Mouse (Mus musculus): ENCODE measurements around the gene Prkg1. TPM values are rescaled to one million over a fixed set of nuclear protein-coding genes. Genes with fewer than 3 reads are reported as not detected.

The Prkg1 gene
- polyA plus RNA-seq, 1 experiment from 2014 or later: 16.8 TPM

DNA sequence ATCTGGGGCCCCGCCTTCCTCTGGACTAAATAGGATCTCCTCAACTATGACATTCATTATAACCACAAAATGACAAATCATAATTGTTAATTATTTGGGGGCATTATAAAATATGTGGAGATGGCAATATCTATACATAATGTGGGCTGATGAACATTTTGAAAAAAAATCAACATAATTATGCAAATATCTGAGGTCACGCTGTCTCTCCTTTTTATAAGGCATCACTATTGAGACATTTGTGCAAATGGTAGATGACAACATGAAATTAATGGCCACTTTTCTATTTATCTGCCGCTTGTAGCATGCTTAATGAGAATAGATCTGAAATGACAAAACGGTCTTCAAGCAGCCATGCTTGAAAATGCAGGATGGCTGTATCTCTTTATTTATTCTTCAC, 782.4 kb downstream of the Prkg1 start:
- H3K36me3 ChIP-seq: no peaks in the 10 kb centered on the region
- 85% methylated on average over 4 of the region's 4 CpGs for WGBS
- H3K4me1 ChIP-seq: no peaks in the 10 kb centered on the region
- H3K4me3 ChIP-seq: no peak overlapping the region
- H3K27me3 ChIP-seq: no peaks in the 10 kb centered on the region
- no peaks in the 10 kb centered on the region for H3K9me3 ChIP-seq
- H3K9ac ChIP-seq: no peak overlapping the region
- no peak for ATAC-seq (ENCODE audit: insufficient number of reproducible peaks, insufficient read depth, low FRiP score, low TSS enrichment)
- no peak overlapping the region for H3K27ac ChIP-seq
- no peak overlapping the region for H3K4me2 ChIP-seq (replicated peaks)

DNA sequence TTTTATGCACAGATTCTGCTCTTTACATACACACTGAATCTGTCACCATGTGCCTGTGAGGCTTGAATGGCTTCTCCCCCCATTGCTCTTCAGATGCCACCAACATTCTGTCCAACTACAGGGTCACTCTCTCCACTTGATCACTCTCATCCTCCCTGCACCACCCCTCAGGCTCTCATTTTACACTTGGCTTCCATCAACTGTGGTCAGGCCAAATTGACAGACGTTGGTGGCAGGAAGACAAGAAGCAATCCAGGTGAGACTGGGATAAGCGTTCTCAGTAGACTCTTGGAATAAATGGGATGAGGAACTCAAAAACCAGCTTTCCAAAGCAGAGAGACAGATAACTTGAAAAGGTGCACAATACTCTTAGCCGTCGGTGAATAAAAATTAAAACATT, 786.7 kb downstream of the Prkg1 start:
- Histone ChIP-seq H3K9ac (no peak overlapping the region), H3K4me1 (no peaks in the 10 kb centered on the region), H3K4me2 (replicated peaks) (no peak overlapping the region), H3K27me3 (no peaks in the 10 kb centered on the region), H3K27ac (no peak overlapping the region), H3K4me3 (no peak overlapping the region), H3K36me3 (no peaks in the 10 kb centered on the region), H3K9me3 (no peaks in the 10 kb centered on the region)
- no peak for ATAC-seq (ENCODE audit: insufficient number of reproducible peaks, insufficient read depth, low FRiP score, low TSS enrichment)
- 82% methylated on average over 4 of the region's 4 CpGs for WGBS

DNA sequence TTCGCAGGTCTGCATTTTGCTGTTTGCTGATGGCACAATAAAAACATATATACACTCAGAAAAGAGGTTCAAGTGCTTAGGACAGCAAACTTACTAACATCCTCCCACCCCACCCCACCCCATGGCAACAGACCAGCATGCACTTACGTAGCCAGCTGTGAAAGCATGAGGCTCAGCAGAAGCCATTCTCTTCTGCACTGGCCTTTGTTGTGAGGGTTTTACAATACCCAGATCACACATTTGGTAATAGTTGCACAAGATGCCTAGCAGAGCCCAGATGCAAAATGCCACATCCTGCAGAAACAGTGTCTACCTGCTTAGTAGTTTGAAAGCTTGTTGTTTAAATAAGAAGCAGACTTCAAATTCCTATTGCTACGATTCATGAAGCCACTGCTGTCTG, 814.2 kb downstream of the Prkg1 start:
- Histone ChIP-seq H3K9ac (no peak overlapping the region), H3K27me3 (no peaks in the 10 kb centered on the region), H3K4me1 (no peaks in the 10 kb centered on the region), H3K4me2 (replicated peaks) (no peak overlapping the region), H3K36me3 (no peaks in the 10 kb centered on the region), H3K27ac (no peak overlapping the region), H3K9me3 (no peaks in the 10 kb centered on the region), H3K4me3 (no peak overlapping the region)
- WGBS: 74% methylated on average over 3 of the region's 3 CpGs
- no peak for ATAC-seq (ENCODE audit: insufficient number of reproducible peaks, insufficient read depth, low FRiP score, low TSS enrichment)

DNA sequence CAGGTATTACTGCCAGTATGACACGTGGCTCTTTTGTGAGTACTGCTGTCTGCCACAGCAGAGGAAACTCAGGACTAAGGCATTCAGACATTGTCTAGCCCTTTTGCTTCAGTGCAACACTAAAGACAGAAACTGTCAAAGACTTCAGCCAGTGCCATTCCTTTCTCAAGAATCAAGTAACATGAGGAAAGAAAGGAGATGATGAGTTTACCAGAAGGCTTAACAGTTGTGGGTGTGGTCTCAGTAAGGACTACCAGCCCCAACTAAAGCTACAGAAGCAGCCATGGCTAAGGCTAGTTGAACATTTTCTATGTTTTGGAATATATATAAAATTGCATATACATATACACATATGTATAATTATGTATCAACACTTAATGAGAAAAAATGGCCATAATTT, 816.6 kb downstream of the Prkg1 start:
- Histone ChIP-seq H3K9ac (no peak overlapping the region), H3K4me2 (replicated peaks) (no peak overlapping the region), H3K27ac (no peak overlapping the region), H3K36me3 (no peaks in the 10 kb centered on the region), H3K4me1 (no peaks in the 10 kb centered on the region), H3K9me3 (no peaks in the 10 kb centered on the region), H3K4me3 (no peak overlapping the region), H3K27me3 (no peaks in the 10 kb centered on the region)
- WGBS: 71% methylated on average over 1 of the region's 1 CpGs
- ATAC-seq (ENCODE audit: insufficient number of reproducible peaks, insufficient read depth, low FRiP score, low TSS enrichment): no peak

DNA sequence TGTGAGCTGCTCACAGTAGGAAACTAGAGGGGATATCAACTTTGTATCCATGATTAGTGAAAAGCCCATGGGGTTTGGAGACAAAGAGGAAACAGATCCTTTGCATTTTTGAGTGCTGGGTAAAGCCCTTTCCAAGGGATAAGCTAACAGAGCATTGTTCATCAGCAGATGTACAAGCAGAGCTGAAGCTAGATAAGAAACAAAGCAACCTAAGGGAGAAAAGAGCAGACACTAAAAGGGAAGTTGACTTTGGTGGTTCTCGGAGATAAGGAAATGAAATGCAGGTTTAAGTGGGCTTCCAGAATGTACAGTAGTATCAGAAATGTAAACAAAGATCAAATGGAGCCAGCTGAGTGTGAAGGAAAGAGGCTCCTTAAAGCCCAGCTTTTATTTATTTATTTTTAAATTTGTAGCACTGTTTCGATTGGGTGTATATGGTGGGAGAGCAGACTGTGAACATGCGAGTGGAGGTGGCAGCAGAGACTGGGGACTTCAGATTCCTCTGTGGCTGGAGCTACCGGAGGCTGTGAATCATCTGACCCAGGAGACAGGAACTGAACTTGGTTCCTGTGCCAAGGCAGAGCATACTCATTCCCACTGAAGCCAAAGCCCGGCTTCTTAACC, 822.4 kb downstream of the Prkg1 start:
- Histone ChIP-seq H3K9ac (no peak overlapping the region), H3K27ac (no peak overlapping the region), H3K4me3 (no peak overlapping the region), H3K4me1 (0 out of 2 replicates have a peak, but pooled peaks cover 6% of the 10 kb centered on the region), H3K27me3 (no peaks in the 10 kb centered on the region), H3K4me2 (replicated peaks) (no peak overlapping the region), H3K9me3 (no peaks in the 10 kb centered on the region), H3K36me3 (no peaks in the 10 kb centered on the region)
- no peak for ATAC-seq (ENCODE audit: insufficient number of reproducible peaks, insufficient read depth, low FRiP score, low TSS enrichment)
- 43% methylated on average over 5 of the region's 5 CpGs for WGBS

DNA sequence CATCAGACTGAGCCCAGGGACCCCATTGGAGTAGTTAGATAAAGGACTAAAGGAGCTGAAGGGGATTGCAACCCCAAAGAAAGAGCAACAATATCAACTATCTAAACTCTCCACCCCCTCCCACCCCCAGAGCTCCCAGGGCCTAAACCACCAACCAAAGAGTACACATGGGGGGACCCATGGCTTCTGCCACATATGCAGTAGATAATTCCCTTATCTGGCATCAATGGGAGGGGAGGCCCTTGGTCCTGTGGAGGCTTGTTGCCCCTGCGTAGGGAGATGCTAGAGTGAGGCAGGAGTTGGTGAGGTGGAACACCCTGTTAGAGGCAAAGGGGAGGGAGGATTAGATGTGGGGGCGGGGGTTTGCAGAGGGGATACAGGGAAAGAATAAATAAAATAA, 826.8 kb downstream of the Prkg1 start:
- Histone ChIP-seq H3K9ac (no peak overlapping the region), H3K36me3 (no peaks in the 10 kb centered on the region), H3K4me1 (0 out of 2 replicates have a peak, but pooled peaks cover 6% of the 10 kb centered on the region), H3K27ac (no peak overlapping the region), H3K27me3 (no peaks in the 10 kb centered on the region), H3K4me2 (replicated peaks) (no peak overlapping the region), H3K9me3 (no peaks in the 10 kb centered on the region), H3K4me3 (no peak overlapping the region)
- no peak for ATAC-seq (ENCODE audit: insufficient number of reproducible peaks, insufficient read depth, low FRiP score, low TSS enrichment)
- WGBS: 83% methylated on average over 2 of the region's 2 CpGs

DNA sequence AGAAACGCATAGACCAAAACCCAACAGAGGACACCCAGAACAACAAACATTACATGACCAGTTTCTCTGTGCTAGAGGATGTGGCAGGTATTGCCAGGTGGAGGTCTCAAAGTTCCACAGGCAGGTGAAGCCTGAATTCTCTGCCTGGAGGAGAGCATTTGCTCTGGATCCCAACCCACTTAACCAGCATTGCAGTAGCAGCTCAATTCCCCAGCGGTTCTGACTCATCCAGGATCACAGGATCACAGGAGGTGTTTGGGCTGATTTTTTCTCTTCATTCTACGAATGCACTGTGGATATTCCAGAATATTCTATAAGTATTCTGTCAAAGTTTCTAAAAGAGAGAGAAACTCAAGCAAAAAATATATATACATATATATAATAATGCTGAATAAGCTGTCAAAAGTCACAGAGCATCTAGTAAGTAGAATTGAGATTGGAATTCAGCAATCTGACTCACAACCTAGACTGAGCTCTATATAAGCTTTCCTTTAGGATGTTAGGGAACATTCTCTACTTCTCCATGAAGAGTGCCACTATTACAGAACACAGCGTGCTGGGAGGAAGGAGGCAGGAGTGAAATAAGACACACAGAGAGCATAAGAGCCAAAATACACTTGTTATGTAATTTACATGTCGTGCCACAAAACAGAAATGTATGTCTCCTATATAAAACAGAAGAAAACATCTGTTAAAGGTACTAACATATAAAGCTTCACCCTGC, 833.2 kb downstream of the Prkg1 start:
- H3K9ac ChIP-seq: no peak overlapping the region
- WGBS: 85% methylated on average over 5 of the region's 5 CpGs
- no peak overlapping the region for H3K4me3 ChIP-seq
- no peaks in the 10 kb centered on the region for H3K9me3 ChIP-seq
- H3K4me2 ChIP-seq (replicated peaks): no peak overlapping the region
- H3K4me1 ChIP-seq: no peaks in the 10 kb centered on the region
- no peaks in the 10 kb centered on the region for H3K27me3 ChIP-seq
- H3K27ac ChIP-seq: no peak overlapping the region
- no peak for ATAC-seq (ENCODE audit: insufficient number of reproducible peaks, insufficient read depth, low FRiP score, low TSS enrichment)
- no peaks in the 10 kb centered on the region for H3K36me3 ChIP-seq

DNA sequence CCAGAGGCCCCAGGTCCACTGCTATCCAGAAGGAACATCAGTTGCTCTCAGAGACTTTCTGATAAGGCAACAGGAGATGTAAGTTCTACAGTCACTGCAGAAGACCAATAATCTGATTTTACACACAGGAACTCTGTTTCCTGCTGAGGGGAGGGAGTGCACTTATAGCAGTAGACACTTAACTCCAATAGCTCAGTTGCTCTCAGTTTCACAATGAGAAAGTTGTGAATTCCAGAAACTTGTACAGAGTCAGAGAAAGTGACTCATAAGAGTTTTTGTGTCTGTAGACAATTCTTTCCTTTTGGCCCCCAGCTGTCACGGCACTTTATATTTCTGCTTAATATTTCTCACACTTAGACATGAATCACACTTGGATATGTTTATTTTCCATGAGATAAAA, 840.8 kb downstream of the Prkg1 start:
- no peaks in the 10 kb centered on the region for H3K4me1 ChIP-seq
- H3K9ac ChIP-seq: no peak overlapping the region
- 89% methylated on average over 1 of the region's 1 CpGs for WGBS
- H3K4me2 ChIP-seq (replicated peaks): no peak overlapping the region
- no peak overlapping the region for H3K4me3 ChIP-seq
- H3K27ac ChIP-seq: no peak overlapping the region
- H3K27me3 ChIP-seq: no peaks in the 10 kb centered on the region
- no peaks in the 10 kb centered on the region for H3K9me3 ChIP-seq
- no peak for ATAC-seq (ENCODE audit: insufficient number of reproducible peaks, insufficient read depth, low FRiP score, low TSS enrichment)
- H3K36me3 ChIP-seq: no peaks in the 10 kb centered on the region

DNA sequence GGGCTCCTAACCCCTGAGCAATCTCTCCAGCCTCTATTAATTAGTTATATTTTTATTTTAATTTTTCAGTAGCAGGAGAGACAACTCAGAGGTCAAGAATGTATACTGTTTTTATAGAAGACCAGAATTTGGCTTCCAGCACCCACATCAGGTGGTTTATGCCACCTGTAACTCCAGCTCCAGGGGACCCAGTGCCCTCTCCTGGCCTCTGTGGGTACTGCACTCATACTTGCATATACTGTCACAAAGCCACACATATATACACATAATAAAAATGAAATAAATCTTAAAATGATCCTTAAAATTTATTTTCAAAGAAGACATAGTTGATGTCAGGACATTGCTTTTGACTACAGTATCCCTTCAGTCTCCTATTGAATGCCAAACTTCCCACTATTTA, 862.5 kb downstream of the Prkg1 start:
- no peaks in the 10 kb centered on the region for H3K4me1 ChIP-seq
- H3K4me3 ChIP-seq: no peak overlapping the region
- H3K4me2 ChIP-seq (replicated peaks): no peak overlapping the region
- H3K9me3 ChIP-seq: no peaks in the 10 kb centered on the region
- ATAC-seq (ENCODE audit: insufficient number of reproducible peaks, insufficient read depth, low FRiP score, low TSS enrichment): no peak
- no peak overlapping the region for H3K27ac ChIP-seq
- H3K36me3 ChIP-seq: no peaks in the 10 kb centered on the region
- no peak overlapping the region for H3K9ac ChIP-seq
- H3K27me3 ChIP-seq: no peaks in the 10 kb centered on the region

DNA sequence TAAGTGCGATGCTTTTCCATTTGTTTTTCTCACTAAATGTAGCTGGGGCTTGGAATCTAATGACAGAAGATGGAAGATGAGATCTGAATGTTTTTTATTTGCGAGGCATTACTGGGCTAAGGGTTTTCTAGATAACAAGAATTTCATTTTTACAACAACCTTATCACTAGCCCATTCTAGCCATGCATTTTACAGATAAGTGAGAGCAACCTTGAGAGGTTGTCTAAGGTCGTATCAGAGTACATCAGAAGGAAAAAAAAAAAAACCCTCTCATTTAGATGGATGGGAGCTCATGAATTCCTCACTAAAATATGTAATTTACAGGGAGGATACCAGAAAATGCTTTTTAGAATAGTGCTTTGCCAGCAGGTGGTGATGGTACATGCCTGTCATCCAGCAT, 863.8 kb downstream of the Prkg1 start:
- no peak overlapping the region for H3K4me3 ChIP-seq
- no peak overlapping the region for H3K9ac ChIP-seq
- no peaks in the 10 kb centered on the region for H3K27me3 ChIP-seq
- WGBS: 84% methylated on average over 3 of the region's 3 CpGs
- no peaks in the 10 kb centered on the region for H3K36me3 ChIP-seq
- no peak overlapping the region for H3K27ac ChIP-seq
- H3K4me2 ChIP-seq (replicated peaks): no peak overlapping the region
- H3K4me1 ChIP-seq: no peaks in the 10 kb centered on the region
- H3K9me3 ChIP-seq: no peaks in the 10 kb centered on the region
- ATAC-seq (ENCODE audit: insufficient number of reproducible peaks, insufficient read depth, low FRiP score, low TSS enrichment): no peak

DNA sequence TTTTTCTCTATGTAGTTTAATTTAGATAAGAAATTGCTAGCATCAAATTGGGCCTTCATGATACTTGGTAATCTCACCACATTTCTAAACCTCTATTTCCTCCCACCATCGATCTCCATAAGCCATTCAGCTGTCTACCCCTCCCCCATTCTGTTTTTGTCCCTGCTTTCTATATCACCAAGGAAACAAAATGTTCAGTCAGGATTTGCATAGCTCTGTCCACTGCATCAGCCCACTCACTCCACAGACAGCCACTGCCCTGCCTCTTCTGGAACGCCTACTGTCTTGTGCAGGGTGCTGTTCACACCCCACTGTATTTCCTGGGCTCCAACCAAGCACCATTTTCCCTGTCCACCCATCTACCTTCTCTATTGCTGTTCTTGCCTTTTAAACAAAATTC, 874.5 kb downstream of the Prkg1 start:
- Histone ChIP-seq H3K27me3 (no peaks in the 10 kb centered on the region), H3K9me3 (no peaks in the 10 kb centered on the region), H3K4me2 (replicated peaks) (no peak overlapping the region), H3K9ac (no peak overlapping the region), H3K36me3 (no peaks in the 10 kb centered on the region), H3K27ac (no peak overlapping the region), H3K4me1 (peaks cover 12% of the 10 kb centered on the region; the same call in 1 of the 2 replicates), H3K4me3 (no peak overlapping the region)
- 57% methylated on average over 2 of the region's 2 CpGs for WGBS
- ATAC-seq (ENCODE audit: insufficient number of reproducible peaks, insufficient read depth, low FRiP score, low TSS enrichment): no peak

DNA sequence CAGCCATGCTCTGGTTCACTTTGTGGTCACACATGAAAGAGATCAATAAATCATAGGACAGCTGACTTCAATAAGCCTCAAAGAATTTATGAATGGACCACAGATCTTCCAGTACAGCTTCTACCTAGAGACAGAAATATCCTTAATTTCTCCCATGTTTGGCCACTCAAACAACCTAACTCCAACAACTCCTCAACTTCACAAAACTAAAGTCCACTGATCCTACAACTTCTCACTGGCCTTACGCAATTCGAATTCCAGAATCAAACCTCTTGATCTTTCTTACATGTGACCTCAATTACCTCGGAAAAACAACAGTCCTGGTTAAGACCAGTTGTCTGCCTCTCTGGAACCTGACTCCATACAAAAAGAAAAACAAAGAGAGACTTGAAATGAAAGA, 875.0 kb downstream of the Prkg1 start:
- no peak overlapping the region for H3K4me2 ChIP-seq (replicated peaks)
- peaks cover 12% of the 10 kb centered on the region; the same call in 1 of the 2 replicates for H3K4me1 ChIP-seq
- 35% methylated on average over 3 of the region's 3 CpGs for WGBS
- H3K9ac ChIP-seq: no peak overlapping the region
- no peaks in the 10 kb centered on the region for H3K9me3 ChIP-seq
- ATAC-seq (ENCODE audit: insufficient number of reproducible peaks, insufficient read depth, low FRiP score, low TSS enrichment): no peak
- no peak overlapping the region for H3K4me3 ChIP-seq
- H3K27me3 ChIP-seq: no peaks in the 10 kb centered on the region
- H3K27ac ChIP-seq: no peak overlapping the region
- H3K36me3 ChIP-seq: no peaks in the 10 kb centered on the region

All from embryonic facial prominence, embryonic 12.5 days (tissue).